In genomic region chr14:55560202-55561073, GRCm38 (mm10) we compare ENCODE assay signal across 8 mouse cellular contexts. TPM values are rescaled to one million over a fixed set of nuclear protein-coding genes. Genes with fewer than 3 reads are reported as not detected.
DNase-seq lines count a peak whose midpoint lies in the region; ATAC-seq and TF ChIP-seq lines count a peak whose summit lies in the region.

Gene A730061H03Rik (minus strand): TSS chr14:55560406.

- intact Hi-C loops in heart, adult 2 months (cut with DNase I) = loop anchor here (1.0 to 2.0 kb wide), 2 partner anchors 18 to 42 kb away; partner anchors contain the start of genes Irf9 and Psme1

- no peaks in the 10 kb centered on the region for H3K79me2 ChIP-seq in heart, adult 2 months (replicated peaks; ENCODE audit: control insufficient read depth, insufficient read depth, low read length)

- peak within 1 kb of the TSS; percentile 77 for H3K9ac ChIP-seq in embryonic facial prominence, embryonic 14.5 days (ENCODE audit: low read depth, low read length)
- peak within 1 kb of the TSS; percentile 87 for H3K9ac ChIP-seq in heart, adult 2 months (ENCODE audit: low read depth, low read length)
- H3K9ac ChIP-seq in limb, embryonic 13.5 days = peak within 1 kb of the TSS; percentile 81
- H3K9ac ChIP-seq in midbrain, embryonic 16.5 days (ENCODE audit: low read depth, low read length) = peak within 1 kb of the TSS; percentile 90

- peak; percentile 97 for DNase-seq in 3T3-L1 (ENCODE audit: low read depth, low spot score)
- peak; percentile 91 to 99 for DNase-seq in adrenal gland, postnatal 4 days (ENCODE audit: low spot score in 2 of 2)
- peak; percentile 100 for DNase-seq in embryonic facial prominence, embryonic 14.5 days (ENCODE audit: low spot score)
- DNase-seq in heart, adult 2 months = peak; percentile 96 to 97
- peak; percentile 98 to 99 for DNase-seq in kidney, adult 8-10 months
- peak; percentile 97 to 99 for DNase-seq in spleen, postnatal 10 days (ENCODE audit: low spot score in 2 of 2)

- peak; percentile 95 for ATAC-seq in embryonic facial prominence, embryonic 14.5 days (ENCODE audit: low read depth)
- ATAC-seq in limb, embryonic 13.5 days (ENCODE audit: low FRiP score, low read depth) = peak; percentile 96
- ATAC-seq in midbrain, embryonic 16.5 days = peak; percentile 98

- 0% methylated on average over 34 of the region's 51 CpGs for WGBS in embryonic facial prominence, embryonic 14.5 days
- WGBS in heart, adult 2 months = under 1% methylated on average over 51 of the region's 51 CpGs
- under 1% methylated on average over 51 of the region's 51 CpGs for WGBS in limb, embryonic 13.5 days
- whole genome bisulfite sequencing in midbrain, embryonic 16.5 days = under 1% methylated on average over 51 of the region's 51 CpGs

- peak within 1 kb of the TSS; percentile 65 for H3K4me2 ChIP-seq in embryonic facial prominence, embryonic 14.5 days (ENCODE audit: low read depth, low read length)
- H3K4me2 ChIP-seq in limb, embryonic 13.5 days (replicated peaks) = peak within 1 kb of the TSS; percentile 88
- H3K4me2 ChIP-seq in midbrain, embryonic 16.5 days (ENCODE audit: low read length) = peak within 1 kb of the TSS; percentile 68

- no peaks in the 10 kb centered on the region for H3K9me3 ChIP-seq in embryonic facial prominence, embryonic 14.5 days (ENCODE audit: control insufficient read depth, low read length)
- H3K9me3 ChIP-seq in limb, embryonic 13.5 days = no peaks in the 10 kb centered on the region
- H3K9me3 ChIP-seq in midbrain, embryonic 16.5 days (replicated peaks; ENCODE audit: control insufficient read depth, low read length, poor library complexity, severe bottlenecking) = no peaks in the 10 kb centered on the region

- TF ChIP-seq CTCF in heart, adult 2 months (IDR thresholded peaks at IDR 0.05) = peak; percentile 8; the same call in 1 of the 2 replicates

- H3K36me3 ChIP-seq in embryonic facial prominence, embryonic 14.5 days (ENCODE audit: control insufficient read depth, insufficient read depth, low read length) = peaks cover 23% of the 10 kb centered on the region
- H3K36me3 ChIP-seq in heart, adult 2 months (ENCODE audit: control insufficient read depth, insufficient read depth, low read length) = no peaks in the 10 kb centered on the region
- H3K36me3 ChIP-seq in limb, embryonic 13.5 days = peaks cover 20% of the 10 kb centered on the region
- peaks cover 13% of the 10 kb centered on the region for H3K36me3 ChIP-seq in midbrain, embryonic 16.5 days (ENCODE audit: control insufficient read depth, insufficient read depth, low read length)

- peak; percentile 44; the same call in 1 of the 2 replicates for TF ChIP-seq EP300 in heart, adult 2 months (IDR thresholded peaks at IDR 0.05; ENCODE audit: insufficient read depth, low read depth, low read length)

- peak; percentile 90 for TF ChIP-seq POLR2A in heart, adult 2 months (IDR thresholded peaks at IDR 0.05; ENCODE audit: insufficient read depth, low read depth, low read length)

- peak within 1 kb of the TSS; percentile 98 for H3K27ac ChIP-seq in embryonic facial prominence, embryonic 14.5 days (replicated peaks; ENCODE audit: low read depth, low read length)
- H3K27ac ChIP-seq in heart, adult 2 months = peak within 1 kb of the TSS; percentile 98
- peak within 1 kb of the TSS; percentile 97 for H3K27ac ChIP-seq in limb, embryonic 13.5 days
- peak within 1 kb of the TSS; percentile 99 for H3K27ac ChIP-seq in midbrain, embryonic 16.5 days (ENCODE audit: low read length)

- H3K4me3 ChIP-seq in embryonic facial prominence, embryonic 14.5 days (ENCODE audit: low read depth, low read length) = peak within 1 kb of the TSS; percentile 70
- H3K4me3 ChIP-seq in heart, adult 2 months = peak within 1 kb of the TSS; percentile 91
- H3K4me3 ChIP-seq in limb, embryonic 13.5 days = peak within 1 kb of the TSS; percentile 70
- peak within 1 kb of the TSS; percentile 62 for H3K4me3 ChIP-seq in midbrain, embryonic 16.5 days (ENCODE audit: low read depth, low read length)

- no peaks in the 10 kb centered on the region for H3K27me3 ChIP-seq in embryonic facial prominence, embryonic 14.5 days (replicated peaks; ENCODE audit: control insufficient read depth, insufficient read depth, low read length)
- no peaks in the 10 kb centered on the region for H3K27me3 ChIP-seq in heart, adult 2 months (ENCODE audit: control insufficient read depth, insufficient read depth, low read length)
- no peaks in the 10 kb centered on the region for H3K27me3 ChIP-seq in limb, embryonic 13.5 days
- no peaks in the 10 kb centered on the region for H3K27me3 ChIP-seq in midbrain, embryonic 16.5 days (ENCODE audit: control insufficient read depth, insufficient read depth, low read depth, low read length)

- H3K4me1 ChIP-seq in embryonic facial prominence, embryonic 14.5 days (ENCODE audit: control insufficient read depth, insufficient read depth, low read length) = peaks cover 8% of the 10 kb centered on the region
- peaks cover 3% of the 10 kb centered on the region for H3K4me1 ChIP-seq in heart, adult 2 months (ENCODE audit: control insufficient read depth, insufficient read depth, low read length)
- peaks cover 19% of the 10 kb centered on the region for H3K4me1 ChIP-seq in limb, embryonic 13.5 days
- peaks cover 20% of the 10 kb centered on the region for H3K4me1 ChIP-seq in midbrain, embryonic 16.5 days (ENCODE audit: control insufficient read depth, insufficient read depth, low read length)

RNA-seq across cellular contexts. Expression of gene A730061H03Rik, which starts in this region (rescaled TPM):
- 1 to 10 TPM; 1.0 to 1.2 TPM for total RNA-seq in adrenal gland, postnatal 4 days (2021)
- polyA plus RNA-seq in embryonic facial prominence, embryonic 14.5 days (2014; fragmentation: Nextera tagmentation; extraction: Ambion mirVana) = 1.1 and 1.2 TPM in 2 replicates
- not detected for total RNA-seq in heart, adult 2 months (2021)
- 0.74 and 1.2 TPM in 2 replicates for polyA plus RNA-seq in heart, adult 2 months (2012; rRNA removed)
- 0.74 TPM in 1 of 2 replicates, not detected in the other for polyA plus RNA-seq in limb, embryonic 13.5 days (2015; fragmentation: Nextera tagmentation; extraction: Ambion mirVana)
- 0.55 and 0.72 TPM in 2 replicates for polyA plus RNA-seq in midbrain, embryonic 16.5 days (2015; fragmentation: Nextera tagmentation; extraction: Ambion mirVana)

Comparison
In these comparisons a context has a peak if more than half of its experiments do, and no peak if none do; other contexts are left out.
1. Peak in every context shown above with its lines: DNase-seq, ATAC-seq, H3K4me3 ChIP-seq and H3K27ac ChIP-seq.
2. Peak in ATAC-seq, H3K4me3 ChIP-seq, H3K27ac ChIP-seq, H3K9ac ChIP-seq and H3K4me2 ChIP-seq in limb, embryonic 13.5 days; RNA of the gene not detected or under 1 TPM.
3. Peak in ATAC-seq, H3K4me3 ChIP-seq, H3K27ac ChIP-seq, H3K9ac ChIP-seq and H3K4me2 ChIP-seq in midbrain, embryonic 16.5 days; RNA of the gene not detected or under 1 TPM.